In the genomic region with DNA sequence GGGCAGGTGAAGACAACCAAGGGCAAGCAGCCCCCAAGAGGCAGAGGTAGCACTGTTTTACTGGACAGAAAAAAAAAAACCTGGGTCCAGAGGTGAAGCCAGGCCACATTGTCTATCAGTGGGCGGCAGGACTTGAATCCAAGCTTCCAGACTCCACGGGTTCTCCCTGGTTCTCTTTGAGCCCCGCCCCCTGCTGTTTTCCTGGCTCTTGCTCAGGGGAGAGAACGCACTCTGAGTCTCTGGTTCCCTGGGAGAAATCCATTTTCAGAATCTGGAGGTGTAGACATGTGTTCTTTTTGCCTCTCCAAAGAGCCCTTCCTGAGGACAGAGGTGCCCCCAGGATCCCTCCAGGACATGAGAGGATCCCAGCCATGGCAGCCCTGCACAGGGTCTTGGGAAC, we compare ENCODE assay signal across 7 mouse cellular contexts.
"Had no signal": no experiment of that assay in that cellular context is flagged by ENCODE, and none has a peak within 500 bp of the region (broad histone marks: within the 10 kb centered on the region; RNA-seq: fewer than 3 reads in every experiment).

No protein-coding gene starts in this region.

- DNase-seq: kidney, adult 18-20 months; kidney, postnatal 10 days; lung, adult 18-20 months; thymus, adult 18-20 months; thymus, postnatal 14 days had no signal

- ATAC-seq: intestine, embryonic 15.5 days; midbrain, embryonic 16.5 days had no signal
